Mouse (Mus musculus) E14TG2a.4 (cell line): Measurements from ENCODE around the gene Tgm2.

Source experiments
- H3K27me3 ChIP-seq: 2 replicates; pipeline ENCODE4 v1.6.1; 2014; ENCODE audit warnings: low read length, control low read depth; ENCODE audit not compliant: insufficient read depth
- H3K36me3 ChIP-seq: 2 replicates; pipeline ENCODE4 v1.6.1; 2014; ENCODE audit warnings: low read length, control low read depth; ENCODE audit not compliant: insufficient read depth
- H3K4me1 ChIP-seq: replicated peaks from 2 replicates; pipeline ENCODE4 v1.6.1; 2014; ENCODE audit warnings: low read depth, low read length, control low read depth
- H3K4me3 ChIP-seq: replicated peaks from 2 replicates; pipeline ENCODE4 v1.5.1; 2014; ENCODE audit warnings: mild to moderate bottlenecking, low read length
- H3K9me3 ChIP-seq: 2 replicates; pipeline ENCODE4 v1.6.1; 2014; ENCODE audit warnings: low read length, control low read depth
- CTCF ChIP-seq: conservative IDR thresholded peaks from 2 replicates; pipeline ENCODE4 v1.5.1; 2014; ENCODE audit warnings: low read length
- NANOG ChIP-seq: IDR thresholded peaks from 2 replicates; pipeline ENCODE4 v1.6.1; 2014; ENCODE audit warnings: borderline replicate concordance, low read length, mixed read lengths
- POU5F1 ChIP-seq: IDR thresholded peaks from 2 replicates; pipeline ENCODE4 v1.6.1; 2014; ENCODE audit warnings: low read length, borderline replicate concordance

Gene Tgm2

DNA sequence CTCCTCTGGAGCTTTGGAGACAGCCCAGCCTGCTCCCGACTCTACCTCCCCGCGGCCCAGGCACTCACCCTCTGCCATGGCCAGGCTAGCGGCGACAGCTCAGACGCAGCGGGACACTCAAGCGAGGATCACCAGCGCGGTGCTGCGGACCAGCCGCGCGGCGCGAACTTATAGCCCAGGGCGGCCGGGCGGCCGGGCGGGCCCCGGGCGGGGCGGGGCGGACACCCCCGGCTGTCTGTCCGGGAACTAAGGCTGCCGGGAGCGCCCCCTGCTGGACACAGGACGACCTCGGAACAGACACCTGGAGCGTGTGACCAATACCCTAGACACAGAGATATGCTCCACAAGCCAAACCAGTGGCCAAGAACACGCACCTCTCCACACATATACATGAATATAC is at the start of gene Tgm2:
Gene Tgm2 (minus strand): TSS at position 214 of the 400 bp plus-strand sequence.
- TF ChIP-seq CTCF, result peak; percentile 20; the same call in 1 of the 2 replicates
- TF ChIP-seq NANOG, result no peak
- peaks cover 32% of the 10 kb centered on the region for H3K27me3 ChIP-seq
- peaks cover 17% of the 10 kb centered on the region for H3K4me1 ChIP-seq
- peak within 1 kb of the TSS; percentile 76 for H3K4me3 ChIP-seq
- H3K36me3 ChIP-seq, result no peaks in the 10 kb centered on the region
- peaks cover 5% of the 10 kb centered on the region for H3K9me3 ChIP-seq

DNA sequence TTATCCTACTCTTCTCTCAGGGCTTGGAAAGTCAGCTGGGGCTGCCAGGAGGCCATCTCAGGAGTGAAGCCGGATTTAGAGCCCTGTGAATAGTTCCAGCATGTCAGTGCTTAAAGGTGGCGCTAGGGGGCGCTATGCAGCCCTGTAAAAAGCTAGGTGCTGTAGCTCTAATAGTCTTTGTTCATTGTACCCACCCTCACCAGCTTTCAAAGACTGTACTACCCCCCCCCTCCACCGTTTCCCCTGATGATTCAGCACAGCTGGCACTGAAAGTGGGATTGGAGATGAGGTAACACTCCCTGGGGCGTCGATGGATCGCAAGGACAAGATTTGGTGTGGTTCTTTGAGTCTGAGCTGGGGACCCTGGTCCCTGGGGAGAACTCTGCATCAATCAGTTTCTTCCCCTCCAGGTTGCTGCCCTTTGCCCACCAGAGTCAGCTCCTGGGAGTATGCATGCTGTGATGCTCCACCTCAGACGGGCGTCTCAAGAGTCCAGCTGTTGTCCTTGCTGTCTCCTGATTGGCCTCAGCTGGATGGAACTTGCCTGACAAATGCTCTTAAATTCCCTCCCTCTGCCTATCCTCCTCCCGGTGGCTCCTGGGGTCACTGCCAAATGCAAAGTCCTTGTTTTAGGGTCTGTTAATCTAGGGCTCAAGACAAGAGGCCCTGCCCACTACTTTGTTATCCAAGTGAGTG is 48.9 kb upstream of the Tgm2 start:
- Histone ChIP-seq H3K4me3 (no peak overlapping the region), H3K4me1 (peaks cover 32% of the 10 kb centered on the region)
- TF ChIP-seq CTCF (peak; percentile 84), POU5F1 (no peak)

DNA sequence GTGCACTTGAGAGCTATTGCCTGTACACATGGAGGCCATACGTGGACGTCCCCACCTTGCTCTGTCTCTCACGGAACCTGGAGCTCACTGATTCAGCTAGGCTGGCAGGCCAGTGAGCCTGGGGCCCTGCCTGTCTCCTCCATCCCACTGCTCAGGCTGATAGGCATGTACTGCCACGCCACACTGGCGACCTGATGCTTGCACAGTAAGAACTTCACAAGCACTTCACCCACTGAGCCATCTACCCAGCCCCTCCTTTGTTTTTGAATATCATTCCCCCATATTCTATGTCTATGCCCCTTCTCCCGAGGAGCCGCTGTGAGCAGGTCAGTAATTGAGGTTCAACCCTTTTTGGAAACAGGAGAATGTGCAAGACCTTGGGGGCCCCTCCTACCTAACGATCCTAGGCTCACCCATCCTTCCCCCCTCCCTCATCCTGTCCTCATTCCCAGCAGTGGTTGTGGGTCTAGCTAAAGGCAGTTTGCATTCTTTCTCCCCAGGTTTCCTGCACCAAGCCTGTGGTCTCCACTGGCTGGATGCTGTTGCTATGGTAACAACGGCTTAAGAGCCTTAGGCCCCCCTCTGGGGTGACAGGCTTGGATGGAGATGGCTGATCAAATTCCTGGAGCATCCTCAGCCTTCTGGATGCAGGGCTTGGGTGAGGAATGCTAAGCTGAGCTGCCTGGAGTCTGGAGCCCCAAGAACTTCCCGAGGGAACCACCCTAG is 47.5 kb upstream of the Tgm2 start:
- Histone ChIP-seq H3K27me3 (peaks cover 20% of the 10 kb centered on the region), H3K9me3 (no peaks in the 10 kb centered on the region), H3K4me1 (peaks cover 37% of the 10 kb centered on the region), H3K36me3 (no peaks in the 10 kb centered on the region), H3K4me3 (no peak overlapping the region)
- no peak for TF ChIP-seq NANOG

More for the DNA sequence above, 48.9 kb upstream of the Tgm2 start:
- Histone ChIP-seq H3K9me3 (no peaks in the 10 kb centered on the region), H3K36me3 (no peaks in the 10 kb centered on the region), H3K27me3 (peaks cover 20% of the 10 kb centered on the region)

DNA sequence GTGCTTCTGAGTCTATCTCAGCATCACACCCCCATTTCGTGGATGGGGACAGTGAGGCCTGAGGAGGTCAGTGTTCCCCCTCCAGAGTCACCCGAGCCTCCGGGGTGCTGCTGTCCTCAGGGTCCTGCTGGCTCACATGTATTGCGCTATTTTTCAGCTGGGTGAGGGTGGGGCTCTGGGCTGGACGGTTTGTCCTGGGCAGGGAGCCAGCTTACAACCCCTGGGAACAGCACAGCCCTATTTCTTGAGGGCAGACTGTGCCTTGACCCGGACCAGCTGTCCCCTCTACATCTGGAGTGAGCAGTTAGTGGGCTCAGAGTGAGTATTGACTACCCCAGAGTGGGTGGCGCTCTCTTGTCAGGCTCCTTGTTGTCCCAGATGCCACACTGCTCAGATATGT is 44.9 kb upstream of the Tgm2 start:
- Histone ChIP-seq H3K27me3 (peaks cover 20% of the 10 kb centered on the region), H3K36me3 (no peaks in the 10 kb centered on the region), H3K9me3 (no peaks in the 10 kb centered on the region), H3K4me3 (no peak overlapping the region), H3K4me1 (peaks cover 38% of the 10 kb centered on the region)
- TF ChIP-seq POU5F1, result no peak
- TF ChIP-seq NANOG, result no peak

DNA sequence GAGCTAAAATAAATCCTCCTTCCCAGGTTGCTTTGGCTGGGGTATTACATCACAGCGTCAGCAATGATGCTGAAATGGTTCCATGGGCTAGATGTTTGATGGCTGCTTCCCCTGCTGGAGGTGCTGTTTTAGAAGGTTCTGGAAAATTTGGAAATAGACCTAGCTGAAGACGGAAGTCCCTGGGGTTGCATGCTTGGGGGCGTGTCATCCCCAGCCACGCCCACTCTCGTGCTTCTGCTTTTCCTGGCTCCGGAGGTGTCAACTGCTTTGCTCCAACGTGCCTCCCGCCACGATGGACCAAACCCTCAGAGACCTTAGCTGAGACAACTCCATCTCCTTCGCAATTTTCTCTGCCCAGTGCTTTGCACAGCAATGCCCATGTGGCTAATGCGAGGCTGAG is 43.2 kb upstream of the Tgm2 start:
- peaks cover 20% of the 10 kb centered on the region for H3K27me3 ChIP-seq
- no peaks in the 10 kb centered on the region for H3K36me3 ChIP-seq
- no peak overlapping the region for H3K4me3 ChIP-seq
- H3K4me1 ChIP-seq, result peaks cover 29% of the 10 kb centered on the region
- TF ChIP-seq NANOG (no peak), CTCF (no peak), POU5F1 (no peak)
- H3K9me3 ChIP-seq, result no peaks in the 10 kb centered on the region

DNA sequence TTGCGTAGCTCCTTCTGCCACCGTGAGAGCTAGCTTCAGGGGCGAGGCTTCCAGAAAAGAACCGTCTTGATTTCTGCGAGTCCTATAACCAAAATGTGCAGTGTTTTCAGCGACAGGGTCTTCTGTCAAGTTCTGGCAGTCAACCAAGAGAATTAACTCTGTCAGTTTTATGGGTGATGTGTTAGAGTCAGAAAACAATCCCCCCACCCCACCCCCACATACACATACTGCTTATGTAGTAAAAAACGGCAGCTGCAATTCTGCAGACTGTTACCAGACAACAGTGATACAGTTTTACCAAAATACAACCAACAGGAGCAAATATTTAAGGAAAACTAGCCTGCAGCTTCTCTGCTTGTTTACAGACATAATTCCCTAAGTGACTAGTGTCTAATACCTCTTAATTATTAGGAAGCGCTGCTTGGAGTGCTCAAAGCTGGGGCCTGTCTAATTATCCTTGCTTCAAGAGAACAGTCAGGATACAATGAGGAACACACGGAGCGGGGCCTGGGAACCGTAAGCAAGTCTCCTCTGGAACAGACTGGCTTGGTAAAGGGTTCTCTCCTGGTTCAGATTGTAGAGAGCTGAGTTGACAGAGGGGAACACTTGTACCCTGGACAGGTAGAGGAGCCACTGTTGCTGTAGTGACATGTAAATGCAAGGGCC is 40.1 kb upstream of the Tgm2 start:
- no peaks in the 10 kb centered on the region for H3K9me3 ChIP-seq
- no peak overlapping the region for H3K4me3 ChIP-seq
- TF ChIP-seq POU5F1 (no peak), CTCF (no peak), NANOG (no peak)
- H3K27me3 ChIP-seq, result peaks cover 9% of the 10 kb centered on the region
- H3K4me1 ChIP-seq, result peaks cover 25% of the 10 kb centered on the region
- no peaks in the 10 kb centered on the region for H3K36me3 ChIP-seq

DNA sequence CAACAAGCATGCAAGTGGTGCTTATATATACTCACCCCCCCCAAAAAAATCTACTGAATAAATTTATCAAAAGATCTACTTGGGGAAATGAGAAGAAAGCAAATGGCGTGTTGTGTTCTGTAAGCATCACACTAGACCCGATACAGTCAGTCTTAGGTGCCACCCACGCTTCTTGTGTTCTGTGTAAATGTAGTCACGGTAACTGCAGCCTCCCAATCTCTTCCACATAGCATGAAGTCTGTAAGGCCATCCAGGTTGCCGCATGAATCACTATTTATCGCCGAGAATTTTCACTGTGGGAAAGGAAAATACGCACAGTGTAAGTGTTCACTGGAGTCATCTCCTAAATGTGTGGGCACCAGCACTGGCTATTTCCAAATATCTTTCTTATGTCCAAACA is 37.0 kb upstream of the Tgm2 start:
- Histone ChIP-seq H3K27me3 (0 out of 2 replicates have a peak, but pooled peaks cover 3% of the 10 kb centered on the region), H3K4me1 (peaks cover 41% of the 10 kb centered on the region), H3K36me3 (no peaks in the 10 kb centered on the region), H3K4me3 (no peak overlapping the region), H3K9me3 (no peaks in the 10 kb centered on the region)
- TF ChIP-seq NANOG, result no peak
- TF ChIP-seq CTCF, result no peak
- TF ChIP-seq POU5F1, result no peak

DNA sequence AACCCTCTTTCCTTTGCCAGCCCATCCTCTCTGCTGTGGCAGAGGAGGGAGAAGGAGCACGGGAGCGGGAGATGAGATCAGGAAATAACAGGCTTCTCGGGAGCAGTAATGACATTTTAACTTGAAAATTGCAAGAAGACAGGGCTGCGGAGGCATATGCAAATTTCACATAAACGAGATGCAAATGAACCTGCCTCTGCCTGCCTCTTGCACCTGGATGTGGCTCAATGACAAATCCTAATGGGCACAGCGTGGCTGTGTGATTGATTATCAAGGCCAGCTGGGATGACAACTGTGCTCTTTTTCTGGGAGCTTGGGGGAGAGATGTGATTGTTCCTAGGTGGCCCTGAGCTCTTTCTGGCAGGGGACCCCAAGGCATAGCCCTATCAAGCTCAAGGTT is 35.7 kb upstream of the Tgm2 start:
- H3K4me3 ChIP-seq, result 0 out of 2 replicates have a peak overlapping the region, but pooled peaks have one; percentile 17
- H3K36me3 ChIP-seq, result no peaks in the 10 kb centered on the region
- TF ChIP-seq POU5F1 (no peak), CTCF (no peak), NANOG (no peak)
- H3K9me3 ChIP-seq, result no peaks in the 10 kb centered on the region
- peaks cover 52% of the 10 kb centered on the region for H3K4me1 ChIP-seq
- 0 out of 2 replicates have a peak, but pooled peaks cover 3% of the 10 kb centered on the region for H3K27me3 ChIP-seq

DNA sequence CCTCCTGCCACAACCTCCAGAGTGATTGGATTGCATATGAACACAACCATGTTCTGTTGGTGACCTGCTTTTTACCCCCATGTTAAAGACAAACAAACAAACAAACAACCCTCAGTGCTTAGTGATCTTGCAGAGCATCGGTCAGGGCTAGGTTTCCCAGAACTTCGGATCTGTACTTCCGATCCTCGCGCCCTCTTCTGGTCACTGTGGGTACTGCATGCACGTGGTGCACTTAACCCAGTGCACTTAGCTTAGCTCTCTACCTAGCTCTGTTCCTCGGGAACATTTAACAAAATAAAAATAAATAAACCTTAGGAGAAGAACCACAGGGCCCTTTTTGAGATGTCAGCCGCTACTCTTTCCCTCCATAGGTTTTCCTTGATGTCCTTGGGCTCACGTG is 34.6 kb upstream of the Tgm2 start:
- Histone ChIP-seq H3K4me1 (peaks cover 63% of the 10 kb centered on the region), H3K4me3 (no peak overlapping the region), H3K9me3 (no peaks in the 10 kb centered on the region), H3K36me3 (no peaks in the 10 kb centered on the region), H3K27me3 (0 out of 2 replicates have a peak, but pooled peaks cover 3% of the 10 kb centered on the region)
- TF ChIP-seq CTCF (peak; percentile 92), NANOG (no peak), POU5F1 (no peak)
